ENCODE assay signal across 8 mouse cellular contexts in the genomic region with DNA sequence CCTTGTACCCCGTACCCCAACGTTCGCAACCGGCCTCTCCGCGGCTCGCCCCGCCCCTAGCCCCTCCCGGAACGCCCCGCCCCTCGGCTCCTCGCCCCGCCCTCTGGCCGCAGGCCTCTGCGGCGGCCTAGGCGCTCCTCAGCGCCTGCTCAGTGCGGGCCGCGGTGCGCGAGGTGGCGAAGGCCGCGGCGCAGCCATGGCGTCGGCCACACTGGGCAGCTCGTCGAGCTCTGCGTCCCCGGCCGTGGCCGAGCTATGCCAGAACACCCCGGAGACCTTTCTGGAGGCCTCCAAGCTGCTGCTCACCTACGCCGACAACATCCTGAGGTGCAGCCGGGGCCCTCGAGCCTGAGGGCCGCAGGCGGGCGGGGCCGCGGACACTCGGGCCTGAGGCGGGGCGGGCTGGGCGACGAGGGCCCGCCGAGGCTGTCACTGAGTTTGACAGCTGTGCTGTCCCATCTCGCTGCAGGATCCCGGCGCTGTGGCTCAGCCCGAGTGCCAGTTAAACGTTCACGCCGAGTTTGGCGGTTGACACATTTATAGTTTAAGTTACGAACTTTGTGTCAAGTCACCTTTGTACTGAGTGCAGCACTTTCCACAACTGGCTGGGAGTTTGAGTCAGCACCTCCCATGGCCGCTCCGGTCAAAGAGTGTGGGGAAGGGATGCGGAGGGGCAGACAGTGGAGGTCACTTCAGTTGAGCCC. TPM values are rescaled to one million over a fixed set of nuclear protein-coding genes. Genes with fewer than 3 reads are reported as not detected.
DNase-seq lines count a peak whose midpoint lies in the region; ATAC-seq and TF ChIP-seq lines count a peak whose summit lies in the region.

A gene (plus strand): TSS at position 110 of the 704 bp plus-strand sequence.
A gene (minus strand): TSS at position 638 of the 704 bp plus-strand sequence.

- H3K27me3 ChIP-seq in heart, embryonic 10.5 days (ENCODE audit: insufficient read depth, poor library complexity, severe bottlenecking), result no peaks in the 10 kb centered on the region
- no peaks in the 10 kb centered on the region for H3K27me3 ChIP-seq in kidney, embryonic 15.5 days
- no peaks in the 10 kb centered on the region for H3K27me3 ChIP-seq in liver, adult 2 months (ENCODE audit: control insufficient read depth, insufficient read depth, low read length)

- H3K9me3 ChIP-seq in heart, embryonic 10.5 days, result no peaks in the 10 kb centered on the region
- no peaks in the 10 kb centered on the region for H3K9me3 ChIP-seq in kidney, embryonic 15.5 days (replicated peaks)

- H3K4me2 ChIP-seq in kidney, embryonic 15.5 days, result peak within 1 kb of the TSS; percentile 78

- TF ChIP-seq CTCF in bone marrow macrophage, adult 2 months (IDR thresholded peaks at IDR 0.05; ENCODE audit: low read depth, low read length), result no peak
- no peak for TF ChIP-seq CTCF in liver, adult 2 months (IDR thresholded peaks at IDR 0.05; ENCODE audit: low read depth, low read length)

- H3K4me1 ChIP-seq in bone marrow macrophage, adult 2 months (ENCODE audit: control insufficient read depth, insufficient read depth, low read length), result peaks cover 14% of the 10 kb centered on the region
- no peaks in the 10 kb centered on the region for H3K4me1 ChIP-seq in heart, embryonic 10.5 days
- peaks cover 10% of the 10 kb centered on the region for H3K4me1 ChIP-seq in kidney, embryonic 15.5 days
- H3K4me1 ChIP-seq in liver, adult 2 months (ENCODE audit: control insufficient read depth, insufficient read depth, low read length), result peaks cover 22% of the 10 kb centered on the region

- WGBS in heart, embryonic 10.5 days, result under 1% methylated on average over 65 of the region's 65 CpGs
- under 1% methylated on average over 65 of the region's 65 CpGs for WGBS in kidney, embryonic 15.5 days
- under 1% methylated on average over 65 of the region's 65 CpGs for WGBS in liver, adult 2 months

- H3K9ac ChIP-seq in kidney, embryonic 15.5 days, result peak within 1 kb of the TSS; percentile 73
- peak within 1 kb of the TSS; percentile 100 for H3K9ac ChIP-seq in liver, adult 2 months (ENCODE audit: low read depth, low read length)

- peak; percentile 83 for ATAC-seq in erythroblast, adult 5-6 weeks (replicated peaks; ENCODE audit: low FRiP score, poor library complexity, severe bottlenecking)
- ATAC-seq in kidney, embryonic 15.5 days (replicated peaks; ENCODE audit: low FRiP score), result peak; percentile 100
- peak; percentile 80 for ATAC-seq in monocyte, adult 5-6 weeks (replicated peaks; ENCODE audit: insufficient number of reproducible peaks, low FRiP score, low TSS enrichment, poor library complexity, severe bottlenecking)

- H3K36me3 ChIP-seq in heart, embryonic 10.5 days, result 0 out of 2 replicates have a peak, but pooled peaks cover under 1% of the 10 kb centered on the region
- H3K36me3 ChIP-seq in kidney, embryonic 15.5 days, result 0 out of 2 replicates have a peak, but pooled peaks cover 3% of the 10 kb centered on the region
- H3K36me3 ChIP-seq in liver, adult 2 months (ENCODE audit: control insufficient read depth, insufficient read depth, low read length), result peaks cover 2% of the 10 kb centered on the region; the same call in 1 of the 2 replicates

- peaks cover 12% of the 10 kb centered on the region; the same call in 1 of the 2 replicates for H3K79me2 ChIP-seq in liver, adult 2 months (ENCODE audit: control insufficient read depth, insufficient read depth, low read length)

- peak; percentile 97 for TF ChIP-seq POLR2A in bone marrow macrophage, adult 2 months (IDR thresholded peaks at IDR 0.05; ENCODE audit: borderline replicate concordance, low read depth, low read length)
- TF ChIP-seq POLR2A in liver, adult 2 months (IDR thresholded peaks at IDR 0.05; ENCODE audit: extremely low read depth, insufficient read depth, low read length), result peak; percentile 96

- H3K4me3 ChIP-seq in bone marrow macrophage, adult 2 months (ENCODE audit: insufficient read depth, low read length), result peak within 1 kb of the TSS; percentile 78
- peak within 1 kb of the TSS; percentile 75 for H3K4me3 ChIP-seq in heart, embryonic 10.5 days
- peak within 1 kb of the TSS; percentile 72 for H3K4me3 ChIP-seq in kidney, embryonic 15.5 days (replicated peaks)
- peak within 1 kb of the TSS; percentile 98 for H3K4me3 ChIP-seq in liver, adult 2 months (ENCODE audit: insufficient read depth, low read depth, low read length)

- H3K27ac ChIP-seq in bone marrow macrophage, adult 2 months (ENCODE audit: insufficient read depth, low read depth, low read length), result peak within 1 kb of the TSS; percentile 53
- H3K27ac ChIP-seq in heart, embryonic 10.5 days, result peak within 1 kb of the TSS; percentile 99
- H3K27ac ChIP-seq in kidney, embryonic 15.5 days, result peak within 1 kb of the TSS; percentile 85
- H3K27ac ChIP-seq in liver, adult 2 months (replicated peaks; ENCODE audit: insufficient read depth, low read depth, low read length), result peak within 1 kb of the TSS; percentile 99

- peak; percentile 94 for DNase-seq in A20 (ENCODE audit: low read depth, low spot score)
- peak; percentile 89 for DNase-seq in heart, embryonic 10.5 days (ENCODE audit: low spot score)
- DNase-seq in liver, adult 2 months (ENCODE audit: extremely low read depth, low read depth, low spot score), result peak; percentile 84
- DNase-seq in spleen, postnatal 36 days (ENCODE audit: low spot score in 2 of 2), result peak; percentile 82 to 83

RNA-seq across cellular contexts. Expression of the first gene that starts in this region (rescaled TPM):
- 31.5 and 33.1 TPM in 2 replicates for polyA plus RNA-seq in bone marrow macrophage, adult 2 months (2012; ENCODE audit: insufficient read depth, insufficient read length, missing spikeins)
- total RNA-seq in erythroblast, adult 5-6 weeks (2015; ENCODE audit: low replicate concordance), result 18.8 and 27.1 TPM in 2 replicates
- total RNA-seq in erythroblast, adult 5-6 weeks (2017; ENCODE audit: low replicate concordance), result 17.1 and 29.0 TPM in 2 replicates
- 18.0 and 21.9 TPM in 2 replicates for polyA plus RNA-seq in heart, embryonic 10.5 days (2016; fragmentation: Nextera tagmentation; extraction: Ambion mirVana)
- polyA plus RNA-seq in kidney, embryonic 15.5 days (2015; fragmentation: Nextera tagmentation; extraction: Ambion mirVana), result 36.1 and 36.3 TPM in 2 replicates
- total RNA-seq in liver, adult 2 months (2014; rRNA removed), result 44.5 and 47.1 TPM in 2 replicates
- 25.4 and 47.6 TPM in 2 replicates for polyA plus RNA-seq in liver, adult 2 months (2012; rRNA removed)
- 58.4 to 63.1 TPM (median 59.5 TPM) in 3 replicates for total RNA-seq in monocyte, adult 5-6 weeks (2017)

RNA-seq across cellular contexts. Expression of the second gene that starts in this region (rescaled TPM):
- polyA plus RNA-seq in bone marrow macrophage, adult 2 months (2012; ENCODE audit: insufficient read depth, insufficient read length, missing spikeins), result 14.4 and 16.2 TPM in 2 replicates
- 2.3 and 14.4 TPM in 2 replicates for total RNA-seq in erythroblast, adult 5-6 weeks (2015; ENCODE audit: low replicate concordance)
- 2.6 and 6.4 TPM in 2 replicates for total RNA-seq in erythroblast, adult 5-6 weeks (2017; ENCODE audit: low replicate concordance)
- polyA plus RNA-seq in heart, embryonic 10.5 days (2016; fragmentation: Nextera tagmentation; extraction: Ambion mirVana), result 1.4 and 3.0 TPM in 2 replicates
- polyA plus RNA-seq in kidney, embryonic 15.5 days (2015; fragmentation: Nextera tagmentation; extraction: Ambion mirVana), result 2.5 and 3.7 TPM in 2 replicates
- total RNA-seq in liver, adult 2 months (2014; rRNA removed), result 19.6 and 22.1 TPM in 2 replicates
- 13.3 and 16.7 TPM in 2 replicates for polyA plus RNA-seq in liver, adult 2 months (2012; rRNA removed)
- 11.2 to 13.6 TPM (median 12.5 TPM) in 3 replicates for total RNA-seq in monocyte, adult 5-6 weeks (2017)

Comparison
In these comparisons a context has a peak if more than half of its experiments do, and no peak if none do; other contexts are left out.
1. Peak in every context shown above with its lines: DNase-seq, ATAC-seq, H3K4me3 ChIP-seq and H3K27ac ChIP-seq.